Mouse (Mus musculus): ENCODE measurements around the gene Flt3.

DNA sequence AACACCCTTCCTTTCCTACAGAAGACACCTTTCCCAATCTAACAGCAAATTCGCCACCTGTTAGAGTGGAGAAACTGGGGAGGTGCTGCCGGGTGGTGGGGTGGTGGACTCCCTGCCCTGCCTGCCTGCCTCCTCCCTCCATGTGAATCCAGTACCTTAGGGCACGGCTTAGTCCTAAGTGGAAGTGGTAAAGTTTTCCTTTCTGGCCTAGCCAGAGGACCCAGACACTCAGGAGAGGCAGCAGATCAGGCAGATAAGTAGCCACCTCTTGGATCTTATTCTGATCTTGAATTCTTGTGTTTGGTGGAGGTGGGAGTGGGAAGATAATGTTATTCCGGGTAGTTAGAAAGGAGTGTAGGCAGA, 100.3 kb downstream of the Flt3 start:
- no peak for TF ChIP-seq CTCF (IDR thresholded peaks at IDR 0.05; ENCODE audit: borderline replicate concordance, insufficient read depth, low read length)
- TF ChIP-seq POLR2A (IDR thresholded peaks at IDR 0.05; ENCODE audit: low read depth, low read length): no peak

Measured in embryonic fibroblast, embryonic 13.5 days (primary cell).